Mouse (Mus musculus): ENCODE results near the gene 4930524N10Rik.

GRCm38 (mm10) chrX:154350042-154350441 lies 6.8 kb upstream of the 4930524N10Rik start:
- no peak for TF ChIP-seq POLR2A (IDR thresholded peaks at IDR 0.05; ENCODE audit: control insufficient read depth in 1 of 2, insufficient read depth in 1 of 2, low read depth in 1 of 2, low read length in 2 of 2, poor library complexity in 1 of 2)
- peak; percentile 69; the same call in 1 of the 2 replicates for TF ChIP-seq MAFK (IDR thresholded peaks at IDR 0.05; ENCODE audit: borderline replicate concordance, low read depth, low read length)
- no peak for TF ChIP-seq CTCF (IDR thresholded peaks at IDR 0.05 in 2 of 3, conservative IDR thresholded peaks at IDR 0.05 in 1 of 3; ENCODE audit: control insufficient read depth in 1 of 3, insufficient read depth in 1 of 3, low read depth in 2 of 3, low read length in 3 of 3, poor library complexity in 1 of 3, severe bottlenecking in 1 of 3)
- TF ChIP-seq MAX (IDR thresholded peaks at IDR 0.05; ENCODE audit: low read length) = no peak
- TF ChIP-seq MXI1 (IDR thresholded peaks at IDR 0.05; ENCODE audit: low read depth, low read length) = no peak
- no peak for TF ChIP-seq TBP (IDR thresholded peaks at IDR 0.05; ENCODE audit: low read depth, low read length)
- 0 out of 2 replicates have a peak, but pooled peaks have one; percentile 19 for TF ChIP-seq ZNF384 (IDR thresholded peaks at IDR 0.05; ENCODE audit: low read depth, low read length)
- TF ChIP-seq ZKSCAN1 (IDR thresholded peaks at IDR 0.05; ENCODE audit: low read depth, low read length) = no peak
- no peak for TF ChIP-seq SMC3 (IDR thresholded peaks at IDR 0.05; ENCODE audit: low read depth, low read length)
- peak; percentile 95 for TF ChIP-seq GATA1 (IDR thresholded peaks at IDR 0.05; ENCODE audit: low read depth, low read length)
- TF ChIP-seq POLR2AphosphoS2 (IDR thresholded peaks at IDR 0.05; ENCODE audit: low read length) = no peak

Data from MEL (cell line).